Mouse (Mus musculus) right cerebral cortex, postnatal 25 days (tissue): ENCODE measurements around the gene Scyl1.
"Not testable (repeated sequence)": the region's sequence is repeated elsewhere in the genome, so short reads cannot be mapped to it uniquely, and the experiment has no call there.

Source experiments
- DNase-seq: peaks from one replicate; pipeline ENCODE4 v3.0.0; 2022

Scyl1 gene

DNA sequence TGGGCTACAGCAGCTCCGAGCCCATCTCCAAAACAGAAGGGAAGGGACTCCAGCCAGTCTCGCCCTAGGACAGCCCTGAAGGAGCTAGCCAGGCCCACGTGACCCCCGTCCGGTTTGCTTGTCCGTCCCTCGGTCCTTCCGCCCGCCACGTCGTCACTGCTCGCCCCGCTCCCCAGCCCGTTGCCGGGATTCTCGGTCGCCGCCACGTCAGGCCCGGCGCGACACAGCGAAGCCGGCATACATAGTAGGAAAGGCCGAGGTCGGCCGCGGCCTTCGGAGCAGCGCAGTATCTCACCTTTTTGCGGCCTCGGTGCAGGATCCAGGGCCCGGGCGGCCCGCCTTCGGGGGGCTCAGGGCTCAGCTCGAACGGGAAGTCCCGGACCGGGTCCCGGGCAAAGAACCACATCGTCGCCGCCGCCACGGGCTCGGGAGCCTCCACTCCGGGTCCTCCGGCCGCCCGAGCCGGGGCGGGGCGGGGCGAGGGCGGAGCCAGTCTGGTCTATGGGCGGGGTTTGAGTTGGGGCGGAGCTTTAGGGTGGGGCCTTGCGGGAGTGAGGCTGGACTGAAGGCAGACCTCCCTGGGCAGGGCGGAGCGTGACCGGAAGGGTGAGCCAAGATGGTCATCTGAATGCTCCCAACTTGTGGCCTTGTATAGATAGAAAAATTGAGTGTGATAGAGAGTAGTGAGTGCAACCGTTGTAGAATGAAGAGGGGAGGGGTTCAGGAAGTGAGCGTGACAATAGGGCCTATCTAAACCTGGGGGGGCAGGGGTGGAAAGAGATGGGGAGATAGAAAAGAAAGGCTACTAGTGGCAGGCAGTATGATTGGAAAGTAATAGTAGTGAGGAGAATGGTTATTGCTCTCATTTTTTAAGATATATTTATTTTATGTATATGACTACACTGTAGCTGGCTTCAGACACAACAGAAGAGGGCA, at the start of gene Scyl1:
Gene Scyl1, minus strand, starts transcription at position 495 of the 936 bp plus-strand sequence.
- peak; percentile 93 for DNase-seq

DNA sequence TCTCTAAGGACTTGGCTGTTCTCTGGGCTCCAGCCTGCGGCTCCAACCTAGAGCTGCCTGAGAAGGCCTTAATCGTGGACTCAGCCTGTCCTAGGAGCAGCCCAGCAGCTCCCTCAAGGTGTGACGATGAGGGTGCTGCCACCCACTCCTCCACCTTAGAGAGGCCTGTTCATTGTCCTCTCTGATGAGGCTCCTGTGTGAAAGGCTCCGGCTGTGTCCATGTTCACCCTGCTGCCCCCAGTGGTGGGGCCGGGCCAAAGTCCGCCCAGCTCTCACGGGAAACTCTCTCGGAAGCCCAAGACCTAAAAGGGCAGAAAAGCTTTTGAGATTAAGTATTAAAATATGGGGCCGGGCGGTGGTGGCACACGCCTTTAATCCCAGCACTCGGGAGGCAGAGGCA, 48.3 kb upstream of the Scyl1 start:
- DNase-seq = no peak

DNA sequence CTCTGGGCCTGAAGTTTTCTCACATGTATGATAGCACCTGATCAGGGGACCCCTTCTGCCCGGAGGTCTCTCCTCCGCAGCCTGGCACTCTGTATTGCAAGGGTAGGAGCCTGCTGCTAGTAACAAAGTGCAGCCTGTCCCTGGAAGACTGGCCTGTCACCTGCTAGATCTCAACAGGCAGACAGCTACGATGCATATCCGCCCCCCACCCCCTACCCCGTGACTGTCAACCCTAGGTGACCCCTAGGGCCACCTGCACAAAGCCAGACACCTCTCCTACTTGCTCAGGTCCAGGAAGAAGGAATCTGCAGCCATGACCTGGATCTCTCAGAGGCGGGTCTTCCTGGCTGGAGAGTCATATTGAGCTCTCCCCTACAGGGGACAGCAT, 47.4 kb upstream of the Scyl1 start:
- DNase-seq = no peak

DNA sequence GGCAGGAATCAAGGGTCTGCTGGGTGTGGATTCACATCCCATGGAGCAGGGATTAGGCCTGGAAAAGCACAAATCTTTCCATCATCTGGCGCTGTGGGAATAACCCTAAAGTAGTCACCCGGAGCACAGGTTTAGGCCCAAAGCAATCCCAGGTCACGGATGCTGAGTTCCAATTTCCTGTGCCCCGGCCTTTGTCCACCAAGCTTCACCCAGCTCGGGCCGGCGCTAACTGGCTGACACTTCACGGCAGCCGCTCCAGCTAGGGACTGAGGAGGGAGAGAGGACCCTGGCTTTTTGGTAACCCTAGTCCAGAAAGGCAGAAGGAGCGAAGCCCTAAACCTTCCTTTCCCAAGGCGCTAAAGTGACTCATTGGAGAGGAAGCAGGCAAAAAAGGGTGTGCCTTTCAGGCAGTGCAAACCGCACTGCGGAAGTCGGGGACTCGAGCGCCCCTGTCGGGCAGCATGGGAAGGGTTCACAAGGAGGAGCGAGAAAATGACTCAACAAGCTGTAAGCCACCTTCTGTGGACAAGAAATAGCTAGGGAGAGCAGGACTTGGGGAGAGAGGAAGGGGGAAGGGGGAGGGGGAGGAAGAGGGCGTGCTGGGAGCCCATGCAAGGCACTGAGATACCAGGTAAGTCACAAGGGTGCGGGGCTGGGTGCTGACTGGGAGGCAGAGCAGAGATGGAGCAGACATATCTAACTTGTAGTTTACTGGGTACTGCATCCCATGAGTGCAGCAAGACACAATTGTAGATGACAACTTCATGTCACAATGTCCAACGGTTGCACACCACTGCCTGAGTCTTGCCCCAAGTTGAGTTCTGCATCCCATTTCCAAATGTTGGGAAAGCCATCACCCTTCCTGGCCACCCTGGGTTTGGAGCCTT, 46.7 kb upstream of the Scyl1 start:
- peak; percentile 90 for DNase-seq

DNA sequence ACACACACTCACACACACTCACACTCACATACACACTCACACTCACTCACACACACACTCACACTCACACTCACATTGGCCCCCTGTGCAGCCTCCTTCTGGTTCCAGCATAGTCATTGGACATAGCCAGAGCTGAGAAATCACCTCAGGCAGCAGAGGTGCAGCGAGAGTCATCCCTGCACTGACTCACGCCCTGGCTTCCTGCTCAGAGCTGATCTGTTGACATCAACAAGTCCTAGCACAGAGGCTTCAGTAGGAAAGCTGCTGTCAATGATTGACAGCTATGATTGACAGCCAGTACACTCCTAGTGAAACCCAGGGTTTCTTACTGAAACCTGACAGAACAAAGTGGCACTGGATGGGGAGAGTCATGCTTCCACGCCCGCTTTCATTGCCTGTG, 44.7 kb upstream of the Scyl1 start:
- DNase-seq = no peak

DNA sequence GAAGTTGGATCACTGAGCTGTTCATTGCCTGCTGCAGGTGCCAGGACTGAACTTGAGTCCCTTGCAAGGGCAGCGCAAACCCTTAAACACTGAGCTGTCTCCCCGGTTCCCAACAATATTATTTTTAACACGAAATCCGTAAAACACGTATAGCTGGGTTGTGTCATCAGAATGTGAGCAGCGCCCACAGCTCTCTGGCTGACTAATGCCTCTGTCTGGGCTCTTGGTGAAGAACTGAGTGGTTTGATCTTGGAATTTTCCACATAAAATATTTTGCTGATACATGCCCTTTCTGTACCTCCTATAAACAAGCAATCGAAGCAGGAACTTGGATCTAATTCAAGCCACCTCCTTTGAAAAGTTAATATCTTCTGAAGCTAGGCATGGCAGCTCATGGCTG, 43.8 kb upstream of the Scyl1 start:
- peak; percentile 56 for DNase-seq

DNA sequence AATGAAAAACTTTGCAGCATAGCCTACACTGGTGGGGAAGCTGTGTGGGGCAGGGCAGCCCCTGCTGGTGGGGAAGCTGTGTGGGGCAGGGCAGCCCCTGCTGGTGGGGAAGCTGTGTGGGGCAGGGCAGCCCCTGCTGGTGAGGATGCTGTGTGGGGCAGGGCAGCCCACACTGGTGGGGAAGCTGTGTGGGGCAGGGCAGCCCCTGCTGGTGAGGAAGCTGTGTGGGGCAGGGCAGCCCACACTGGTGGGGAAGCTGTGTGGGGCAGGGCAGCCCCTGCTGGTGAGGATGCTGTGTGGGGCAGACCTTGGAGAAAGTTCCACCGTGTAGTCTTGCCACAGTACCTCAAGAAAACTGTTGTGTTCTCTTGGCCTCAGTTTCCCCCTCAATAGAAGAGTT, 42.8 kb upstream of the Scyl1 start:
- DNase-seq = not testable (repeated sequence)

DNA sequence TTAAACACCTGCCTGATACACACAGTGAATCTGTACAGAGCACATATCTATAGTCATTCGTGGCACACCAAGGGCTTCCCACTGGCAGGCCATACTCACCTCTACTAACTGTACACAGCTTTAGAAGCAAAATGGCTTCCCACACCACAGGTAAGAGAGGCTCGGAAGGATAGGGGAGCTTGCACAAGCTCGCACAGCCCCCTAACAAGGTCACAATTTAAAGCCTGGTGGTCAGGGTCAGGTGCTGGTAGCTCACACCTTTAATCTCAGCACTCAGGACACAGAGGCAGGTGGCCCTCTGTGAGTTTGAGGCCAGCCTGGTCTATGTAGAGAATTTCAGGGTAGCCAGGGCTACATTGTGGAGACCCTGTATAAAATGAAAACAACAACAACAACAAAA, 42.3 kb upstream of the Scyl1 start:
- no peak for DNase-seq

DNA sequence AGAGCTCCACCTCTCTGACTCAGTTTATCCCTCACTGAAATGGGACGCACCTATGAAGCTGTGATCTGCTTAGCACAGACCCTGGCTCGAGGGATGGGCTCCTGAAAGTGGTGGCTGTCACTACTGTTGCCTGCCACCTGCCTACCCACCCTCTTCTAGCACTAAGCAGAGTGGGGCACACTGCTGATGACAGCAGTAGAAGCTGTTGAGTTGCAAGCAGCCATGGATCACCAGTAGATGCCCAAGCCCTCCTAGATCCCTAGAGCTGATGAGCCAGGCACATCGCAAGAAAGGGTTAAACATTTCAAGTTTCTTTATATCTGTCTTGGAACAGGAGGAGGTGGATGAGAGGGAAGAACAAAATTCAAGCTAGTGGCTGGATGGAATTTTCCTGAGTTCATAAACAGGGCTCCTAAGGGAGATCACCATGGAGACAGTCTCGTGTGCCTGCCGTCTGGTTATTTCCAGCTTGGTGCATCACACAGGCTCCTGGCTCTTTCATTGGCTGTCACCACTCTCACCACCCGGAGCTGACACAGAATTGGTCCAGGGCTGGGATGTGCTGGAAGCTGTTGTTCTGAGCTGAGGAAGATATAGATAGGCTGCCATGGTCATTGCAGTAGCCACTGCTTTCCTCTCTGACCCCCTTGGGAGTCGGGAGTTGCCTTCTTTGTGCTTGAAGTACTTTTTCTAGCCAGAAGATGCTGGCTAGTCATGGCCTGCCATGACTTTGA, 40.7 kb upstream of the Scyl1 start:
- DNase-seq = peak; percentile 91

DNA sequence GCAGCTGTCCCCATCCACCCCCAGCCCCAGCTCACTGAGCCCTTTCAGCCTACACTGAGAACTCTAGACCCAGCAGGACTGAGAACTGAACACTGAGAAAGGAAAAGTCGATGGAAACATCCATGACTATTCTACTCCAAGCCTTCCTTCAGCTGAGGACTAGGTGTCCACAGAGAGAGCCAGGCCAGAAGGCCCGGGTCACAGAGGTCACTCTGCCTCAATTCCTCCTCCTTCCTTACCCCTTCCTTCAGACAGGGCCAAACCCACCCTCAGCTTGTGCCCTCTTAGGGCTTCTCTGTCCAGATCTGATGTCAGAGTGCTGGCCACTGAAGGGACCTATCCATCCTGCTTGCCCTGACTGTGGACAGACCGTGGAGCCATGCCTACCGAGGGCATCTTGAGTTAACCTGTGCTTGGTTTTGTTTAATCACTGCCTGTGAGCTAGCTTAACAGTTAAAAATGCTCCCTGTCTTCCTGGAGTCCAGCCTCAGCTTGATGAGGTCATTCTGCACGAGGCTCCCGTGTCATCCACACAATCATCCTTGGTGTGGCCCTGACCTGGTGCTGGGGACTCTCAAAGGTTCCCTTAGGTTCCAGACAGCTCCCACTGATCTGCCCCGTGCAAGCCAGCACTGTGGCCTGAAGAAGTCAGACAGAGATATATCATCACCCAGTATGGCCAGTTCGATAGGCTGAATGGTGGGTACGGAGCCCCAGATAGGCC, 39.8 kb upstream of the Scyl1 start:
- no peak for DNase-seq

DNA sequence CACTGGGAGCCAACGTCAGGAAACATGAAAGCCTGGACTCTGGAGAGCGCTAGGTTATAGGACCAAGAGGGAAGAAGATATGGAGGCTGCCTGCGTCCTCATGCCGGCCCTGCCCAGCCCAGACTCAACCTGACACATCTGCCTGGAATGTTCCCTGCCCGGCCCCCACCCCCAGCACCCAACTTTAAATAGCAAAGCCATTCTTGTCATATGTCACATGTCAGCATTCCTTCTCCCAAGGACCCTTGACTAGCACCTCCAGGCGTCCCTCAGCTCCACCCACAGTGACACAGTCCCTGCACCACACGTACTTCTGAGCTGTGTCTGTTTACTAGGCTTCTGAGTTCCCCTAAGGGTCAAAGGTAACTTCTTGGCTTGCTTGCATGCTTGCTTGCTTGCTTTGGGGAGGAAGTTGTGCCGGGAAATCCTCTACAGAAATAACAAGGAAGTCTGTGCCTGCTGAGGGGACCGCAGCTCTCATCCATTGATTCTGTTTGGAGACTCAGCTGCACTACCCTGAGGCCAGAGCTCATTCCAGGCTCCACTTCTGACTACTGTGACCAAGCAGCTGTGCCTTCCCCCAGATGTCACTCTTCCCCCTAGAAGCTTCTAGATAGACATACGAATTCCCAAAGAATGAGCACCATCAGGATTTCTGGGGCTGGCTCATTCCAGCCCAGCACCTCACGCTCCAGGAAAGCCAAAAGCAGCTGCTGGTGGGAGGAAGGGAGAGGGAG, 39.1 kb upstream of the Scyl1 start:
- DNase-seq = peak; percentile 59

DNA sequence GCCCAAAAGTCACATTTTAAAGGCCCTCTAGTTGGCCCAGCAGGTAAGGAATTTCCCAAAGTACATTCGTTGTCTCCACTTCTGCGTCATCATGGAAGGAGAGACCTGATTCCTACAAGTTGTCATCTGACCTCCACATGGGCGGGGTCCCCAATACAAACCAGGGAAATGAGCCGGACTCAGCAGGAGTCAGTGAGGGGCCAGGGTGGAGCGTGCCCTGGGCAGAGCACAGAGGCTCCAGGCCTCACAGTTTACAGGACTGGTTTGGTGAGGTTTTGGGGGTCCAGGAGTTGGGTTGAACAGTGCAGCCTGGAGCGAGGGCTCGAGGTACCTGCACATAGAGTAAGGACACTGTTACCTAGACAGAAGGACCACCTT, 38.5 kb upstream of the Scyl1 start:
- DNase-seq = no peak

DNA sequence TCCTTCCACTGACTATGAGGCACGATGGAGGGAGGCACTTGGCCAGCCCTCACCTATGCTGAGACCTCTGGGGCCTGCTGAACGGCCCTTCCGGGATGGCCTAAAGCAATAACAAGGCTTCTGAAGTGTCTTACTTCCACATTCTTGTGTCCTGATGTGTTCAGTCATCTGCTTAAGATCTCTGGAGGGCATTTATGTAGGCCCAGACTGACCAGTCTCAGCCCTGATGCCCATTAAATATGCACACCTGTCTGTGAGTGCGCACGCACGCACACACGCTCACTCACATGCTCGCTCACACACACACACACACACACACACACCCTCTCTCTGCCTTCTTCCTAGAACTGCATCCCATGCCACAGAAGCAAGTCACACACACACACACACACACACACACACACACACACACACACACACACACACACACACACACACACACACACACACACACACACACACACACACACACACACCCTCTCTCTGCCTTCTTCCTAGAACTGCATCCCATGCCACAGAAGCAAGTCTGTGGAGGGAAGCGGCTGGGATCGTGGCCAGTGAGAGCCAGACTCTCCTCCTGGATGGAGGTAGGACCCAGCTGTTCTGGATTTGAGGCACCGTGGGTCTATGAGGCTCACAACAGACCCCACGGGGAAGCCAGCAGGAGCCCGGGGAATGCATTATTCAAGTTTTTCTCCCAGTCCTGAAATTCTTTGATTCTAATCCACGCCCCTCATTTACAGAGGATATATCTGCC, 37.9 kb upstream of the Scyl1 start:
- DNase-seq = no peak

DNA sequence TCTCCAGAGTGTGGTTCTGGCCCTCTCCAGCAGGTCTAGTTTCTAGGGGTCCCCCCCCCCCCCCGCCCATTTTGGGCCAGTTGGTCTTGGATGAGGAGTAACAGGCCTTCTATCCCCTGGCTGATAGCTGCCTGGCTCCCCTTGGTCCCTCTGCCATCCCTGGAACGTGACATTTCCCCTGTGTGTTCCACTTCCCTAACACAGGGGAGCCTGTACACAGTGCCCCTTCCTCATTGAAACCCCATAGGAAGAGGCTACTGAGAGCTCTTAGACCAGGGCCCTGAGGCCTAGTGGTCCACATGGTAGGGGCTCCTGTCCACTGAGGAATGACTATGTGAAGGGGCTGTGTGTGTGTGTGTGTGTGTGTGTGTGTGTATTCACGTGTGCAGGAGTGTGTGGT, 36.5 kb upstream of the Scyl1 start:
- no peak for DNase-seq

DNA sequence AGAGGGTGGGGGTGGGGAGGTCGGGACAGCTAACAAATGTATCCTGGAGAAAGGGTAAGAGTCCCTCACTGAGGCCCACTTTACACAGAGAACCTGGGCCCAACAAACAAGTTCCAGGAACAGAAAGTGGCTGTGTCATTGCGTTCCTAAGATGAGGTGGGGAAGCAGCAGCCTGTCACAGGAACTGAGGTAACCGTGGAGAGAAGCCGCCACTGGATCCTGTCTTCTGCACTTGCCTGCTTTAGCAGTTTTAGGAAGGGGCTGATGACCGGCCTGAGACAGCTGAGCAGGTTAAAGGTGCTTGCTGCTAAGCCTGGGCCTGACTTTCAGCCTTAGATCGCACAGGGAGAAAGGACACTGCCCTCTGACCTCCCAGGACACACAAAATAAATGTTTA, 35.6 kb upstream of the Scyl1 start:
- no peak for DNase-seq

DNA sequence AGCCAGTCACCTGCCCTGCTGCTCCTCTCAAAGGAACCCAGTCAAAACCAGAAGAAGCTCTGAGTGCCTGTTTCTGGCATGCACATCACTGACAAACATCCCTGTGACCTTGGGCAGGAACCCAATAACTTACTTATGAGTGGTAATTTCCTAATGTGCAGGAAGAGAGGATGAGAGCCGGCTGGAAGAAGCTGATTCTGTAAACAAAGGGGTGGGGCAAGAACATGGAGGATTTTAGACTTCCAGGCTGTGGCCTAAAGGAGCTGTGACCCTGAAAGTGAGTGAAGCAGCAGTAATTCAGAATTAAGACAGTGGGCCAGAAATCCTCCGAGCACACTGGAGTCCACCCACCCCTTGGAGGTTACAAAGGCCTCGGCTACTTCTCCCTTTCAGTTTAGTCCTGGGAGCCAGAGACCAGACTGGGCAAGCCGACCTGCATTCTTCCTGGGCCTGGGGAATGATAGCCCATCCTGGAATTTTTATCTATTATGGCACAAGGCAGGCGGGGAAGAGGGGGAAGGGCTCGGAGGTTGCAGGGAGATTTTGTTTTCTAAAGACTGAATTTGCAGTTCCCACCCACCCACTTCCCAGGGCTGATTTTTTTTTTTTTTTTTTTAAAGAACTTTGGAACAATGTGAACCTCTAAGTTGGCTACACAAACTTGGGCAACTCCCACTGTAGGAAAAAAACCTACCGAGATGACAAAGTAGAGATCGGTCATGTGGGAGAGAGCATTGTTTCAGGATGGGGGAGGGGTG, 35.0 kb upstream of the Scyl1 start:
- DNase-seq = no peak

DNA sequence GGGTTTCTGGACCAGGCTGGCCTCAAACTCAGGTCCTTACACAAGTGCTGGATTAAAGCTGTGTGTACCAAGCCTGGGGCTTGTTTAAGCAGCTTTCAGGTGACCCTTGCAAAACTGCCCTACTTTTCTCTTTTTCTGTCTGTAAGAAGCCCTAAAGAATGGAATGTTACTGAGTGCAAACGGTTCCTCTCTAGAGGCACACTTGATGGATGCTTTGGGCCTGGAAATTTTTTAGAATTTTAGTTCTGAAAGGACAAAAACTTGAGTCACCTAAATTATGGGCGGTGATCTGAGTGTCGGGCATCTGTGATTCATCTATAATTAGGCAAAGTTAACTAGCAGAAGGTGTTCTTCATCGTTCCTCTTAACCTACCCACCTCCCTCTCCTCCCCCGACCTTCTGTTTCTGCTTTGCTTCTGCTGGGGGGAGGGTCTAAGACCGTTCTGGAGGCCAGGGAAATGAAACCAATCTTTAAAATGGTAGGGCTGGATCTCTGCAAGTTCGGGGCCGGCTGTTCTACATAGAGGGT, 33.2 kb upstream of the Scyl1 start:
- DNase-seq = peak; percentile 73

DNA sequence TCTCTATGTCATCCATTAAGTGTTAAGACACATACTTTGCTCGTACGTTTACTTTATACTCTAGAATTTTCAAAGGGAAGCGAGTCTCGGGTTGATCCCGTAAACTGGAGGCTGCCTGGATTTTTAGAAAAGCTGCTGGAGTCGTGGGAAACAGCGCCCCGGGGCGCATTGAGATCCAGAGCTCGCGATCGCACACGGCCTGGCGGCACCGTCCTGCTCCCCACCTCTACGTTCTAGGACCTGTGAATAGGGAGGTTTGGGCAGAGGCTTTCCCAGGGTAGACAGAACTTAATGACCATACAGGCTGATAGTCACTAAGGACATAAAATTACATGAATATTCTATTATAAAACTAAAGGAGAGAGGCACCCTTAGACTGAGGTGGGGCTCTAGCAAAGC, 32.7 kb upstream of the Scyl1 start:
- no peak for DNase-seq

DNA sequence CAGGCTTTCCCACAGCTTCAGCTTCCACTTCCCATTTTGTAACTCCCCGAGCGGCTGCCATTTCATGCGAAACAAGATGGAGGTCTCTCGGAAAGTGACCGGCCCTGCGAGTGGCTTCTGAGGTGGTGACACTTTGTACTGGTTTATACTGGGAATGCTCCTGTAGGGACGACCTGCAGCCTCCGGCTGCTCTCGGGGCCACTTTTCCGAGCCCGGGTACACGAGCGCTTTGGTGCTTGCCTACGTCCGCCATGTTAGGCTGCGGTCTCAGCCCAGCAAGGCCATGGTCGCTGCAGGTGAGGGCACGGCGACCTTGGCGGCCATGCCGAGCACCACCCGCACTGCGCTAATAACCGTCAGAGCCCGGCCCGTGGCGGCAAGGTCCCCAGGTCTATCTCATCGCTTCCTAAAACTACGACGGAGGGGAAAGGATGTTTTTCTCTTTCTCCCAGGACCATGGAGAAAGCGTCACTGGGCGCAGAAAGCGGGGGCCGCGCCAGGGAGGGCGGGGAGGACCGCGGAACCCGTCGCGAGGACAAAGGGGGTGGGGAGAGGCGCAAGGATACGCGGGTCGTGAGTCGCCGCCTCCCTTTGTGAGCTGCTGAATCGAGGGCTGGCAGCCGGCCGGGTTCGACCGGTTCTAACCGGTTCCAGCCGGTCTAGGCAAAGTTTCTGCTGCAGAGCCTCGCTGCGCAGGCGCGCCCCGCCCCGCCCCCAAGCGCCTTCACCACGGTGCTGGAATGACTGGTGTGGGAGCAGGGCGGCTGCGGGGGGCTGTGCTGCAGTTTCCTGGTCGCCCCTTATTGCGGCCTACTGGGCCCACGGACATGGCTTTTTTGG, 32.0 kb upstream of the Scyl1 start:
- DNase-seq = peak; percentile 99
